Mouse (Mus musculus): ENCODE measurements around the gene Tnik.

GRCm38 (mm10) chr3:28524562-28524961, 261.5 kb downstream of the Tnik start:
- TF ChIP-seq CTCF (IDR thresholded peaks at IDR 0.05; ENCODE audit: low read depth, low read length) (no peak), EP300 (IDR thresholded peaks at IDR 0.05; ENCODE audit: insufficient read depth, low read depth, low read length) (no peak)
